Mouse (Mus musculus) lung, embryonic 14.5 days (tissue): Measurements from ENCODE around the gene Sstr1. TPM values are rescaled to one million over a fixed set of nuclear protein-coding genes. Genes with fewer than 3 reads are reported as not detected.

Source experiments
- ATAC-seq: fragments of 200-750 bp; cut with Nextera tagmentation; 2 replicates; pipeline ENCODE4 v1.8.0; 2017; ENCODE audit warnings: mild to moderate bottlenecking, moderate TSS enrichment, moderate library complexity; ENCODE audit not compliant: insufficient read depth
- DNase-seq: peaks from one replicate; pipeline ENCODE4 v3.0.0-alpha.2; 2015
- H3K27ac ChIP-seq: fragments of 300-500 bp; sonication (generic); 2 replicates; pipeline ENCODE4 v1.5.1; 2014; ENCODE audit warnings: low read depth, mild to moderate bottlenecking, moderate library complexity
- H3K27me3 ChIP-seq: fragments of 300-500 bp; sonication (generic); 2 replicates; pipeline ENCODE4 v1.6.1; 2014; ENCODE audit warnings: low read length, control low read depth; ENCODE audit not compliant: insufficient read depth
- H3K36me3 ChIP-seq: fragments of 300-500 bp; sonication (generic); 2 replicates; pipeline ENCODE4 v1.6.1; 2014; ENCODE audit warnings: control low read depth; ENCODE audit not compliant: insufficient read depth
- H3K4me1 ChIP-seq: fragments of 300-500 bp; sonication (generic); 2 replicates; pipeline ENCODE4 v1.6.1; 2014; ENCODE audit warnings: antibody characterized with exemption, control low read depth; ENCODE audit not compliant: insufficient read depth
- H3K4me2 ChIP-seq: fragments of 300-500 bp; sonication (generic); 2 replicates; pipeline ENCODE4 v1.6.1; 2014; ENCODE audit warnings: mild to moderate bottlenecking
- H3K4me3 ChIP-seq: fragments of 300-500 bp; sonication (generic); 2 replicates; pipeline ENCODE4 v1.5.1; 2014; ENCODE audit warnings: low read depth, low read length
- H3K9ac ChIP-seq: fragments of 300-500 bp; sonication (generic); 2 replicates; pipeline ENCODE4 v1.6.1; 2014
- H3K9me3 ChIP-seq: fragments of 300-500 bp; sonication (generic); 2 replicates; pipeline ENCODE4 v1.6.1; 2016; ENCODE audit warnings: low read depth, low read length, control low read depth
- CTCF ChIP-seq: IDR thresholded peaks from 2 replicates; pipeline ENCODE4 v1.5.1; 2016; ENCODE audit warnings: antibody characterized with exemption, low read depth
- WGBS: fragments of 180-500 bp; shearing (Covaris S2); extraction: QIAGEN DNeasy Blood & Tissue Kit; methylation state at CpG from one replicate; pipeline ENCODE4 v1.1.7; 2014; 5-methylcytosine and 5-hydroxymethylcytosine counted together
- polyA plus RNA-seq: library from polyadenylated mRNA; unstranded; fragments of >200 nt; fragmentation: Nextera tagmentation; extraction: Ambion mirVana; gene quantifications from 2 replicates; pipeline ENCODE4 v1.2.1, GENCODE M21; 2014

The Sstr1 gene
- polyA plus RNA-seq, 1 experiment from 2014 or later = 0.09 TPM

DNA sequence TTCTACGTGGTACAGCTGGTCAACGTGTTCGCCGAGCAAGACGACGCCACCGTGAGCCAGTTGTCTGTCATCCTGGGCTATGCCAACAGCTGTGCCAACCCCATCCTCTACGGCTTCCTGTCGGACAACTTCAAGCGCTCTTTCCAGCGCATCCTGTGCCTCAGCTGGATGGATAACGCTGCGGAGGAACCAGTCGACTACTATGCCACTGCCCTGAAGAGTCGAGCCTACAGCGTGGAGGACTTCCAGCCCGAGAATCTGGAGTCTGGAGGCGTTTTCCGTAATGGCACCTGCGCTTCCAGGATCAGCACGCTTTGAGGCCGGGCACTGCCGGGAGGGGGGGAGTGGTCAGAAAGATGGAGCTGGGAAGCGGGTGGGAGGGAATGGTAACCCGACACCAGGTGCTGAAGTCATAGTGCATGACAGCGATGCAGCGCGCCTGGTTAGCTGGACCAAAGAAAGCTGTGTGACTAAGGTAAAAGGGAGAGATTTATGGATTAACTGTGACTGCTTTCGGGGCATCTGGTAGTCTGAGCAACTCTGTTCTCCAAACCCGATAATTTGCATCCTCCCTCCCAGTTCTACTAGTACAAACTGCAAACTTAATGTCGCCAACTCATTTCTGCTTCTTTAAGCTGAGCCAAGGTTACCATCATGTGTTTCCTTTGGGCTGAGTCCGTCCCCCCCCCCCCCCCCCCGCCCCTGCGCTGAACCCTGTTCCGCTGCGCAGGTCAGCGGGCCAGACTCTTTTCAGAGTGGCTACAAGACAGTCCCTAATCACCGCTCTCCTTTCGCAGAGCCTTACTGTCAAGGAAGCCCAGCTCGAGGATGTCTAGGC is 2.1 kb downstream of the Sstr1 start:
- ATAC-seq (peak; percentile 83), DNase-seq (peak; percentile 65)
- no peaks in the 10 kb centered on the region for H3K4me1 ChIP-seq
- H3K9ac ChIP-seq = no peak overlapping the region
- no peaks in the 10 kb centered on the region for H3K36me3 ChIP-seq
- H3K27me3 ChIP-seq = peaks cover 42% of the 10 kb centered on the region
- peak overlapping the region; percentile 42 for H3K4me3 ChIP-seq
- no peak for TF ChIP-seq CTCF
- peak overlapping the region; percentile 73 for H3K4me2 ChIP-seq
- no peaks in the 10 kb centered on the region for H3K9me3 ChIP-seq
- WGBS = under 1% methylated on average over 39 of the region's 40 CpGs
- H3K27ac ChIP-seq = no peak overlapping the region

DNA sequence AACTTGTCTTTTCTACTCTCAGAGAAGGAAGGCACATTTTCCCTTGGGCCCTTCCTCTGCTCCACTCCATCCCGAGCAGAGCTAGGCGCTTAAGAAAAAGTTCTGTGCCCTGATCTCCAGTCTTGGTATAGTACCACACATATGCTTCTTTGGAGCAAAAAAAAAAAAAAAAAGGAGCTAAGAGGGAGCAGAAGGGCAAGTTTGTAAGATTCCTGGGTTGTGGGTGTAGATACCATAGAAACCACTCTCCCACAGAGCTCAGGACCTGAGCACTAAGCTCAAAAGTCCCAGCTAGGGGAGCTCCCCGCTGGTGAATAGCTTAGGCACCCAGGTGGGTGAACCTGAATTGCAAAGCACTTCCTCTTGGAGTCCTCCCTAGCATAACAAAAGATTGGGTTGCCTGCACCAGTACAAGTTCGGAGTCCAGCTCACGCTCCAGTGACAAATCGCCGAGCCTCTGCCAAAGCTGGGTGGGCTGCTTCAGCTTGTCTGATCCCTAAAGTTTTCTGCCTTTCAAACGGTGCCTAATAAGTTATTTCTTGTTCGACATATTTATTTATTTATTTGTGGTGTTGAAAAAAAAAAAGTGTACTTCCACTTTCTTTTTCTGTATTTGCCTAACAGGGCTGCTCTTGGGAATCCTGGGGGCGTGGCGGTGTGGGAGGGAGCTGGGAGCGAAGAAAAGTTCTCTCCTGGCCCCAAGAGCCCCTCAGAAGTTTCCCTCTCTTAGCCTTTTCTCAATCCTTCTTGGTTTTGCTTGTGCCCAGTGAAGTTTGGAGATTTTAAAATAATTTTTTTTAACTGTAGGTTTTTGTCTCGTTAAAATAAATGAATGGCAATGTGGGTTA is 2.9 kb downstream of the Sstr1 start:
- TF ChIP-seq CTCF = no peak
- Histone ChIP-seq H3K27ac (no peak overlapping the region), H3K4me2 (peak overlapping the region; percentile 73), H3K36me3 (no peaks in the 10 kb centered on the region), H3K27me3 (peaks cover 42% of the 10 kb centered on the region), H3K9me3 (no peaks in the 10 kb centered on the region), H3K4me1 (no peaks in the 10 kb centered on the region), H3K4me3 (peak overlapping the region; percentile 42), H3K9ac (no peak overlapping the region)
- peak; percentile 7; the same call in 1 of the 2 replicates for ATAC-seq
- peak; percentile 21 for DNase-seq
- WGBS = 8% methylated on average over 13 of the region's 13 CpGs

DNA sequence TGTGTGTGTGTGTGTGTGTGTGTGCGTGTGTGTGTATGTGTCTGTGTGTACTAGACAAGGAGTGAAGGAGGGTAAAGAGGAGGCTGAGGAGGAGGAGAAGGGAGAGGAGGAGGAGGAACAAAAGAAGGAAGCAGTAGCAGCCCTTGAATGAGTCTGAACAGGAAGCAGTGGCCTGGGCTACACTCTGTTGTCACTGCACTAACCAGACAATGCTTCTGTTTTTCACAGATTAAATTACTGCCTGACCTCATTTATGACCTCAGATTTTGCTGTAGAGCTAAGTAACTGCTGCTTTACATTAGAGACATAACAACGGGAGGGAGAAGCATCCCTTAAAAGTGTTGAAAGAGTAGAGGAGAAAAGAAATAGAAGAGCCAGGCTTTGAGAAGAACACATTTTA is 4.6 kb downstream of the Sstr1 start:
- Histone ChIP-seq H3K27me3 (peaks cover 32% of the 10 kb centered on the region), H3K9me3 (no peaks in the 10 kb centered on the region), H3K4me1 (no peaks in the 10 kb centered on the region), H3K4me2 (no peak overlapping the region), H3K27ac (no peak overlapping the region), H3K9ac (no peak overlapping the region), H3K4me3 (no peak overlapping the region), H3K36me3 (no peaks in the 10 kb centered on the region)
- ATAC-seq (no peak), DNase-seq (peak; percentile 19)
- no peak for TF ChIP-seq CTCF
- 53% methylated on average over 2 of the region's 2 CpGs for WGBS

DNA sequence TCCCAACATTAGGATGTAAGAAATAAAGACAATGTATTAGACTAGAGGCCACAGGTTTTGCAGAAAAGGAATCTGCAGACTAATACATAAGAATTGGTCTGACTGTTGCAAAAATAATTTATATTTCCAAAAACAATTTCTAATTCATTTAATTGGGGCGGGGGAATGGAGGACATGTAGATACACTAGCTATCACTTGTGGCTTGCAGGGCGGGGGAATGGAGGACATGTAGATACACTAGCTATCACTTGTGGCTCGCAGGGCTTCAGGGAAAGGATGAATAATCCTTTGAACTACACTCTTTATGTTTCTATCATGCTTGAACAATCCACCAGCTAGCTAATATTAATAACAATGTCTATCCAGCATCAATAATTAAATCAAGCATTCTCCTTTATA is 7.5 kb downstream of the Sstr1 start:
- TF ChIP-seq CTCF = no peak
- Histone ChIP-seq H3K27ac (no peak overlapping the region), H3K27me3 (peaks cover 4% of the 10 kb centered on the region), H3K36me3 (no peaks in the 10 kb centered on the region), H3K4me2 (no peak overlapping the region), H3K9ac (no peak overlapping the region), H3K9me3 (no peaks in the 10 kb centered on the region), H3K4me3 (no peak overlapping the region), H3K4me1 (no peaks in the 10 kb centered on the region)
- WGBS = 82% methylated on average over 3 of the region's 3 CpGs
- ATAC-seq (no peak), DNase-seq (no peak)

DNA sequence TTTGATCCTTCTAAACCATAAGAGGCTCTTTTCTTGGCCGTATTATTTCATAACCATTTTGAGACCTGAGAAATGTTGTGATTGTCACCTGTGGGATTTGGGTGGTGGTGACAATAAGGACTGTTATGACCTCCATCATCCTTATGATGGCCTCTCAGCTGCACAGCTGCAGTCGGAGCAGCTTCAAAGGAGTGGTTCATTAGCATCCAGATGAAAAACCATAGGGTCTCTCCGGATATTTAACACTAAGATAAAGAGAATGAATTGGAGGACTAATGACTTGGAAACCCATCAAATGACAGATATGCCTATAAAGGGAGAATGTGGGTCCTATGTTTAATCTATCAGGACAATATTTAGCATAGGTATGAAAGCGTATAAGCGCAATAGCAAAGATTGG is 14.1 kb downstream of the Sstr1 start:
- TF ChIP-seq CTCF = no peak
- Histone ChIP-seq H3K4me1 (no peaks in the 10 kb centered on the region), H3K9me3 (no peaks in the 10 kb centered on the region), H3K36me3 (no peaks in the 10 kb centered on the region), H3K27ac (no peak overlapping the region), H3K27me3 (no peaks in the 10 kb centered on the region), H3K9ac (no peak overlapping the region), H3K4me2 (no peak overlapping the region), H3K4me3 (no peak overlapping the region)
- no peak for DNase-seq
- 77% methylated on average over 5 of the region's 5 CpGs for WGBS
- no peak for ATAC-seq

DNA sequence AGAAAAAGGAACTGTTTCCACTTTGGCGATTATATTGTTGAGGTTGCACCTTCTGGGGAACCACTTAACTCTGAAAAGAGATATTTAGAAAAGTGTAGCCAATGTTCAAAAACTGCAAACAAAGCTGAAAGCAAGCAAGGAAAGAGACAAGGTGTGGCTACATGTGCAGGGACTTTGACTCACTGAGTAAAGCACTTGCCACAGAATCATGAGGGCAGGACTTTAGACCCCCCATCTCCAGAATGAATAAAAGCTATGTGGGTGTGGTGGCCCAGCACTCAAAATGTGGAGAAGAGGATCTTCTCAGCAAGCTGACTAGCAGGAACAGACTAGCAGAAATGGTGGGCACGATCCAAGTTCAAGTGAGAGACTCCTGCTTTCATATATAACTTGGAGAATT is 20.9 kb downstream of the Sstr1 start:
- Histone ChIP-seq H3K4me1 (no peaks in the 10 kb centered on the region), H3K9me3 (no peaks in the 10 kb centered on the region)
- no peak for ATAC-seq

DNA sequence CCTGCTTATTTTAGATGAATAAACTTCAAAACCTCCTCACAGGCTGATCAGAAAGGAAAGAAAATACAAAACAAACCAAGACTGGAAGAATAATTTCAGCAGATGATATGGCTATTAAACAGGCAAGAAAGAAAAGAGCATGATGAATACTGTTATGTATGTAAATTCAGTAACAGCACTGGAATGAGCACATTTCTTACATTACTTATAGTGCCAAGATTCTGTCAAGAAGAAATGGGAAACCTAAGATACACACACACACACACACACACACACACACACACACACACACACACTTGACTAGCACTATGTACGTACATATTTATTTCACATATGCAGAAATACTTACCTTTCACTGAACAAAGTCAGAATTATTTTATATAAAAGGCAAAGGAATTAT is 40.3 kb downstream of the Sstr1 start:
- no peaks in the 10 kb centered on the region for H3K27me3 ChIP-seq
- H3K4me2 ChIP-seq = no peak overlapping the region
- H3K4me1 ChIP-seq = no peaks in the 10 kb centered on the region
- WGBS = 77% methylated on average over 1 of the region's 1 CpGs
- H3K9me3 ChIP-seq = no peaks in the 10 kb centered on the region
- H3K4me3 ChIP-seq = no peak overlapping the region
- H3K9ac ChIP-seq = no peak overlapping the region
- no peak for TF ChIP-seq CTCF
- H3K36me3 ChIP-seq = no peaks in the 10 kb centered on the region
- no peak for DNase-seq
- ATAC-seq = no peak
- no peak overlapping the region for H3K27ac ChIP-seq

More for the DNA sequence above, 20.9 kb downstream of the Sstr1 start:
- H3K4me3 ChIP-seq = no peak overlapping the region
- no peaks in the 10 kb centered on the region for H3K27me3 ChIP-seq
- no peak overlapping the region for H3K9ac ChIP-seq
- 81% methylated on average over 2 of the region's 2 CpGs for WGBS
- no peak overlapping the region for H3K4me2 ChIP-seq
- no peak for DNase-seq
- no peaks in the 10 kb centered on the region for H3K36me3 ChIP-seq
- no peak for TF ChIP-seq CTCF
- no peak overlapping the region for H3K27ac ChIP-seq

Other genes starting within 250 kb of the Sstr1 start
- gene Clec14a, start 57.5 kb downstream of the Sstr1 start, polyA plus RNA-seq = 27.0 and 27.3 TPM in 2 replicates